Mouse (Mus musculus): ENCODE measurements around the gene Rnf17.

DNA sequence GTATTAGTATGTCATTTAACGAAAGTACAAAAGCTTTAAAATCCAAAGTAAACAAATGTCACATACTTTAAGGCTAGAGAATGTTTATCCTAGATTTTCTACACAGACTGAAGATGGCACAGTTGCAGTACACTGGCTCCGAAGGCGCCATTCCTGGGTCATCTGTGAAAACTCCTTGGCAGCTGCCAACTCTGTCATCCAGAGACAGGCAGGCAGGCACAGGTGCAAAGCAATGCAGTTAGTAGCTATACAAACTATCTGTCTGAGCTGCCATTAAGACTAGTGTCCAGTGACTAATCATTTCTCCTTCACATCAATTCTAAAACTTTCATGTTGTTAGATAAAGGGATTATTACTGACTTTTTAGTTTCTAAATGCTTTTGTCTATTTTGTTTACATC lies 156.8 kb downstream of the Rnf17 start:
- TF ChIP-seq CTCF (IDR thresholded peaks at IDR 0.05; ENCODE audit: insufficient read depth, low read depth, low read length) (no peak), POLR2A (IDR thresholded peaks at IDR 0.05; ENCODE audit: insufficient read depth, low read depth, low read length) (no peak)
